Mouse (Mus musculus) megakaryocyte, embryonic 14.5 days (primary cell): ENCODE measurements around the gene Tcte2.
"Not testable (repeated sequence)": the region's sequence is repeated elsewhere in the genome, so short reads cannot be mapped to it uniquely, and the experiment has no call there.

Experiments used
- FLI1 ChIP-seq: IDR thresholded peaks from 2 replicates; pipeline ENCODE4 v1.6.1; 2012; ENCODE audit warnings: low read length, inconsistent platforms, mixed read lengths
- GATA1 ChIP-seq: IDR thresholded peaks from 3 replicates; pipeline ENCODE4 v1.6.1; 2012; ENCODE audit warnings: mixed read lengths, low read length, inconsistent platforms, borderline replicate concordance

DNA sequence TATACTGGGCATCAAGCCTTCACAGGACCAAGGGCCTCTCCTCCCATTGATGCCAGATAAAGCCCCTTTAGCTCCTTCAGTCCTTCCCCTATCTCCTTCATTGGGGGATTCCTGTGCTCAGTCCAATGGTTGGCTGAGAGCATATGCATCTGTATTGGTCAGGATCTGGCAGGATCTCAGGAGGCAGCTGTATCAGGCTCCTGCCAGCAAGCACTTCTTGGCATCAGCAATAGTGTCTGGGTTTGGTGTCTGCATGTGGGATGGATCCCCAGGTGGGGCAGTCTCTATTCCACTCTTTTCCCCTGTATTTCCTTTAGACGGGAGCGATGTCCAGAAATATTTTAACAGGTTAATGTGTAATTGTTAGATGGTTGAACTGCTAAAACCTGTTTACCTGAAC is 3.3 kb upstream of the Tcte2 start:
- TF ChIP-seq GATA1, FLI1: not testable (repeated sequence)
